Mouse (Mus musculus): Measurements from ENCODE around the gene Ugt1a1. TPM values are rescaled to one million over a fixed set of nuclear protein-coding genes. Genes with fewer than 3 reads are reported as not detected.

The Ugt1a1 gene
- polyA plus RNA-seq, 1 experiment from 2014 or later: 84.0 TPM

GRCm38 (mm10) chr1:88260604-88261377 lies 49.0 kb downstream of the Ugt1a1 start:
- H3K27me3 ChIP-seq (replicated peaks; ENCODE audit: control insufficient read depth, insufficient read depth, low read length): no peaks in the 10 kb centered on the region
- ATAC-seq: no peak
- WGBS: 82% methylated on average over 10 of the region's 10 CpGs
- H3K36me3 ChIP-seq (ENCODE audit: control insufficient read depth, insufficient read depth): peaks cover 66% of the 10 kb centered on the region
- H3K9ac ChIP-seq (ENCODE audit: low read depth, low read length): no peak overlapping the region
- no peak for TF ChIP-seq CTCF (IDR thresholded peaks at IDR 0.05; ENCODE audit: low read depth)
- H3K27ac ChIP-seq (ENCODE audit: low read depth, low read length): no peak overlapping the region
- H3K9me3 ChIP-seq (ENCODE audit: control insufficient read depth): no peaks in the 10 kb centered on the region
- peaks cover 8% of the 10 kb centered on the region for H3K4me1 ChIP-seq (replicated peaks; ENCODE audit: control insufficient read depth, insufficient read depth, low read length)
- H3K4me2 ChIP-seq (replicated peaks; ENCODE audit: low read depth): no peak overlapping the region
- H3K4me3 ChIP-seq (ENCODE audit: low read depth, low read length): no peak overlapping the region

GRCm38 (mm10) chr1:88261706-88262105 lies 49.9 kb downstream of the Ugt1a1 start:
- Histone ChIP-seq H3K4me1 (replicated peaks; ENCODE audit: control insufficient read depth, insufficient read depth, low read length) (peaks cover 8% of the 10 kb centered on the region), H3K27ac (ENCODE audit: low read depth, low read length) (no peak overlapping the region), H3K36me3 (ENCODE audit: control insufficient read depth, insufficient read depth) (peaks cover 75% of the 10 kb centered on the region), H3K4me2 (replicated peaks; ENCODE audit: low read depth) (no peak overlapping the region), H3K9me3 (ENCODE audit: control insufficient read depth) (no peaks in the 10 kb centered on the region), H3K4me3 (ENCODE audit: low read depth, low read length) (no peak overlapping the region), H3K27me3 (replicated peaks; ENCODE audit: control insufficient read depth, insufficient read depth, low read length) (no peaks in the 10 kb centered on the region), H3K9ac (ENCODE audit: low read depth, low read length) (no peak overlapping the region)
- ATAC-seq: no peak
- no peak for TF ChIP-seq CTCF (IDR thresholded peaks at IDR 0.05; ENCODE audit: low read depth)
- WGBS: 86% methylated on average over 7 of the region's 7 CpGs

GRCm38 (mm10) chr1:88262255-88262654 lies 50.5 kb downstream of the Ugt1a1 start:
- Histone ChIP-seq H3K27ac (ENCODE audit: low read depth, low read length) (peak overlapping the region; percentile 1; the same call in 1 of the 2 replicates), H3K4me1 (replicated peaks; ENCODE audit: control insufficient read depth, insufficient read depth, low read length) (peaks cover 8% of the 10 kb centered on the region), H3K4me2 (replicated peaks; ENCODE audit: low read depth) (no peak overlapping the region), H3K4me3 (ENCODE audit: low read depth, low read length) (no peak overlapping the region), H3K9me3 (ENCODE audit: control insufficient read depth) (no peaks in the 10 kb centered on the region), H3K27me3 (replicated peaks; ENCODE audit: control insufficient read depth, insufficient read depth, low read length) (no peaks in the 10 kb centered on the region), H3K36me3 (ENCODE audit: control insufficient read depth, insufficient read depth) (peaks cover 80% of the 10 kb centered on the region), H3K9ac (ENCODE audit: low read depth, low read length) (no peak overlapping the region)
- no peak for TF ChIP-seq CTCF (IDR thresholded peaks at IDR 0.05; ENCODE audit: low read depth)
- ATAC-seq: no peak
- 75% methylated on average over 4 of the region's 4 CpGs for WGBS

- H3K36me3 ChIP-seq (ENCODE audit: control insufficient read depth, insufficient read depth): peaks cover 87% of the 10 kb centered on the region
- no peak overlapping the region for H3K4me3 ChIP-seq (ENCODE audit: low read depth, low read length)
- ATAC-seq: no peak
- H3K4me1 ChIP-seq (replicated peaks; ENCODE audit: control insufficient read depth, insufficient read depth, low read length): peaks cover 8% of the 10 kb centered on the region
- no peaks in the 10 kb centered on the region for H3K9me3 ChIP-seq (ENCODE audit: control insufficient read depth)
- no peak for TF ChIP-seq CTCF (IDR thresholded peaks at IDR 0.05; ENCODE audit: low read depth)
- peak overlapping the region; percentile 1 for H3K27ac ChIP-seq (ENCODE audit: low read depth, low read length)
- H3K27me3 ChIP-seq (replicated peaks; ENCODE audit: control insufficient read depth, insufficient read depth, low read length): no peaks in the 10 kb centered on the region
- no peak overlapping the region for H3K4me2 ChIP-seq (replicated peaks; ENCODE audit: low read depth)
- H3K9ac ChIP-seq (ENCODE audit: low read depth, low read length): no peak overlapping the region
- 74% methylated on average over 6 of the region's 6 CpGs for WGBS
These were observed 51.2 kb downstream of the Ugt1a1 start for GRCm38 (mm10) chr1:88262961-88263360.

- WGBS: 92% methylated on average over 5 of the region's 5 CpGs
- no peak overlapping the region for H3K9ac ChIP-seq (ENCODE audit: low read depth, low read length)
- TF ChIP-seq CTCF (IDR thresholded peaks at IDR 0.05; ENCODE audit: low read depth): no peak
- H3K36me3 ChIP-seq (ENCODE audit: control insufficient read depth, insufficient read depth): peaks cover 95% of the 10 kb centered on the region
- no peak overlapping the region for H3K4me3 ChIP-seq (ENCODE audit: low read depth, low read length)
- peaks cover 8% of the 10 kb centered on the region for H3K4me1 ChIP-seq (replicated peaks; ENCODE audit: control insufficient read depth, insufficient read depth, low read length)
- H3K27ac ChIP-seq (ENCODE audit: low read depth, low read length): peak overlapping the region; percentile 5; the same call in 1 of the 2 replicates
- no peak overlapping the region for H3K4me2 ChIP-seq (replicated peaks; ENCODE audit: low read depth)
- ATAC-seq: no peak
- H3K27me3 ChIP-seq (replicated peaks; ENCODE audit: control insufficient read depth, insufficient read depth, low read length): no peaks in the 10 kb centered on the region
- no peaks in the 10 kb centered on the region for H3K9me3 ChIP-seq (ENCODE audit: control insufficient read depth)
These were observed 52.0 kb downstream of the Ugt1a1 start for GRCm38 (mm10) chr1:88263778-88264177.

GRCm38 (mm10) chr1:88264237-88264868 lies 52.6 kb downstream of the Ugt1a1 start:
- Histone ChIP-seq H3K27ac (ENCODE audit: low read depth, low read length) (peak overlapping the region; percentile 5; the same call in 1 of the 2 replicates), H3K36me3 (ENCODE audit: control insufficient read depth, insufficient read depth) (peaks cover 100% of the 10 kb centered on the region), H3K9me3 (ENCODE audit: control insufficient read depth) (no peaks in the 10 kb centered on the region), H3K9ac (ENCODE audit: low read depth, low read length) (no peak overlapping the region), H3K4me1 (replicated peaks; ENCODE audit: control insufficient read depth, insufficient read depth, low read length) (peaks cover 8% of the 10 kb centered on the region), H3K4me2 (replicated peaks; ENCODE audit: low read depth) (no peak overlapping the region), H3K4me3 (ENCODE audit: low read depth, low read length) (no peak overlapping the region), H3K27me3 (replicated peaks; ENCODE audit: control insufficient read depth, insufficient read depth, low read length) (no peaks in the 10 kb centered on the region)
- TF ChIP-seq CTCF (IDR thresholded peaks at IDR 0.05; ENCODE audit: low read depth): no peak
- no peak for ATAC-seq
- 84% methylated on average over 7 of the region's 7 CpGs for WGBS

Data from intestine, postnatal 0 days (tissue).